Mouse (Mus musculus) stomach, postnatal 0 days (tissue): ENCODE data around the gene Susd6.

Experiments
- CTCF ChIP-seq: IDR thresholded peaks from 2 replicates; pipeline ENCODE4 v1.5.1; 2016; ENCODE audit warnings: antibody characterized with exemption, low read depth, mild to moderate bottlenecking, moderate library complexity
- EP300 ChIP-seq: optimal IDR thresholded peaks from 2 replicates; pipeline ENCODE3; 2016; ENCODE audit warnings: antibody characterized with exemption

GRCm38 (mm10) chr12:80833541-80833940 is 43.2 kb downstream of the Susd6 start:
- no peak for TF ChIP-seq EP300
- 0 out of 2 replicates have a peak, but pooled peaks have one; percentile 9 for TF ChIP-seq CTCF
